Mouse (Mus musculus) midbrain, embryonic 13.5 days (tissue): ENCODE results near the gene Xkr7. TPM values are rescaled to one million over a fixed set of nuclear protein-coding genes. Genes with fewer than 3 reads are reported as not detected.

Source experiments
- ATAC-seq: fragments of 200-750 bp; cut with Nextera tagmentation; 2 replicates; pipeline ENCODE4 v1.8.0; 2017; ENCODE audit warnings: mild to moderate bottlenecking, moderate TSS enrichment, moderate library complexity
- H3K27ac ChIP-seq: fragments of 300-500 bp; sonication (generic); 2 replicates; pipeline ENCODE4 v1.5.1; 2015; ENCODE audit warnings: inconsistent platforms, mild to moderate bottlenecking, moderate library complexity
- H3K27me3 ChIP-seq: fragments of 300-500 bp; sonication (generic); 2 replicates; pipeline ENCODE4 v1.6.1; 2015; ENCODE audit warnings: mild to moderate bottlenecking, inconsistent platforms
- H3K36me3 ChIP-seq: fragments of 300-500 bp; sonication (generic); 2 replicates; pipeline ENCODE4 v1.6.1; 2015; ENCODE audit warnings: mild to moderate bottlenecking, inconsistent platforms
- H3K4me1 ChIP-seq: fragments of 300-500 bp; sonication (generic); replicated peaks from 2 replicates; pipeline ENCODE4 v1.6.1; 2015; ENCODE audit warnings: inconsistent platforms
- H3K4me2 ChIP-seq: fragments of 300-500 bp; sonication (generic); replicated peaks from 2 replicates; pipeline ENCODE4 v1.6.1; 2015; ENCODE audit warnings: moderate library complexity, mild to moderate bottlenecking, inconsistent platforms
- H3K4me3 ChIP-seq: fragments of 300-500 bp; sonication (generic); replicated peaks from 2 replicates; pipeline ENCODE4 v1.5.1; 2015; ENCODE audit warnings: mild to moderate bottlenecking, inconsistent platforms
- H3K9ac ChIP-seq: fragments of 300-500 bp; sonication (generic); replicated peaks from 2 replicates; pipeline ENCODE4 v1.6.1; 2015; ENCODE audit warnings: mild to moderate bottlenecking, inconsistent platforms
- H3K9me3 ChIP-seq: fragments of 300-500 bp; sonication (generic); 2 replicates; pipeline ENCODE4 v1.6.1; 2016; ENCODE audit warnings: mild to moderate bottlenecking, inconsistent platforms
- WGBS: fragments of 180-500 bp; shearing (Covaris S2); methylation state at CpG from one replicate; pipeline ENCODE4 v1.1.7; 2015; 5-methylcytosine and 5-hydroxymethylcytosine counted together
- polyA plus RNA-seq: library from polyadenylated mRNA; unstranded; fragments of >200 nt; fragmentation: Nextera tagmentation; extraction: Ambion mirVana; gene quantifications from 2 replicates; pipeline ENCODE4 v1.2.1, GENCODE M21; 2015

Gene Xkr7
- polyA plus RNA-seq, 1 experiment from 2014 or later: 2.0 TPM

GRCm38 (mm10) chr2:153043886-153044285, 12.2 kb downstream of the Xkr7 start:
- 68% methylated on average over 3 of the region's 3 CpGs for WGBS
- no peak for ATAC-seq
- no peaks in the 10 kb centered on the region for H3K36me3 ChIP-seq
- H3K27me3 ChIP-seq: no peaks in the 10 kb centered on the region
- H3K27ac ChIP-seq: no peak overlapping the region
- H3K4me3 ChIP-seq: no peak overlapping the region
- no peak overlapping the region for H3K4me2 ChIP-seq
- no peaks in the 10 kb centered on the region for H3K9me3 ChIP-seq
- peaks cover 24% of the 10 kb centered on the region for H3K4me1 ChIP-seq
- no peak overlapping the region for H3K9ac ChIP-seq

- H3K4me2 ChIP-seq: no peak overlapping the region; the same call in 1 of the 2 replicates
- H3K9me3 ChIP-seq: no peaks in the 10 kb centered on the region
- H3K9ac ChIP-seq: 0 out of 2 replicates have a peak overlapping the region, but pooled peaks have one; percentile 19
- H3K36me3 ChIP-seq: no peaks in the 10 kb centered on the region
- peak; percentile 31 for ATAC-seq
- WGBS: 36% methylated on average over 8 of the region's 8 CpGs
- H3K4me3 ChIP-seq: no peak overlapping the region
- H3K27me3 ChIP-seq: peaks cover 7% of the 10 kb centered on the region; the same call in 1 of the 2 replicates
- H3K27ac ChIP-seq: peak overlapping the region; percentile 73
- peaks cover 35% of the 10 kb centered on the region for H3K4me1 ChIP-seq
These were observed 14.2 kb downstream of the Xkr7 start for GRCm38 (mm10) chr2:153045884-153046299.

GRCm38 (mm10) chr2:153047828-153048465, 16.3 kb downstream of the Xkr7 start:
- WGBS: 40% methylated on average over 17 of the region's 17 CpGs
- Histone ChIP-seq H3K9me3 (no peaks in the 10 kb centered on the region), H3K4me2 (no peak overlapping the region), H3K4me3 (no peak overlapping the region), H3K4me1 (peaks cover 39% of the 10 kb centered on the region), H3K9ac (no peak overlapping the region), H3K36me3 (no peaks in the 10 kb centered on the region), H3K27me3 (peaks cover 27% of the 10 kb centered on the region), H3K27ac (0 out of 2 replicates have a peak overlapping the region, but pooled peaks have one; percentile 27)
- ATAC-seq: no peak

DNA sequence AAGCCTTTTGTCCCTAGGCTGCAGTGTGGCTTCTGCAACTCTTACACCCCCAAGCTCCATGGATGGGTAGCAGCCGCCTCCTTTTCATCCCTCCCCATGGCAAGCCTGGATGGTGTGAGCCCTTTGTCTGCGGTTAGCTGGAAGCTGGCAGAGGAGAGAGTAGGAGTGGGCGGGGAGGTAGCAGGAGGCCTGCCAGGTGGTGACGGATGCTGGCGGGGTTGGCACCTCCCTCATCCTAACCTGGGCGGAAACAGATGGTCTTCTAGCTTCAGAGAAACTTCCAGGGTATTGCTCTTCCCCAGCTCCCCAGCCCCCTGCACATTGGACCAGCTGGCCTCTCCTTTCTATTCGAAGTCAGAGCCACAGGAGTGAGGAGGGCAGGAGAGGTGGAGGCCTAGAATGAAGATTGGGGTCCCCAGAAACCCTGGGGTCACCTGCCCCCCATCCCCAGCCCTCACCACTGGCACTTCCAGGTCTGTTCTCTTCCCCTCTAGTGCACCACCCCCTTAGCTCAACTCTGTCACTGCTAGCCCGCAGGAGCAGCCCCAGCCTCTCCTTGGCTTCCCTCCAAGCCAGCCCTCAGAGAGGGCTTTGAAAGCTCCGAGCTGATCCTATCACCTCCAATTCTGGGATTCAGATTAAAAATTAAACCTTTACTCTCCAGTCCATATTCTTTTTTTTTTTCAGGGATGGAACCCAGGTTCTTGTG, 17.8 kb downstream of the Xkr7 start:
- Histone ChIP-seq H3K9ac (0 out of 2 replicates have a peak overlapping the region, but pooled peaks have one; percentile 32), H3K27me3 (peaks cover 32% of the 10 kb centered on the region), H3K27ac (peak overlapping the region; percentile 27), H3K4me2 (no peak overlapping the region), H3K4me1 (peaks cover 39% of the 10 kb centered on the region), H3K36me3 (peaks cover 7% of the 10 kb centered on the region), H3K4me3 (no peak overlapping the region), H3K9me3 (no peaks in the 10 kb centered on the region)
- ATAC-seq: peak; percentile 76
- WGBS: 41% methylated on average over 9 of the region's 9 CpGs

DNA sequence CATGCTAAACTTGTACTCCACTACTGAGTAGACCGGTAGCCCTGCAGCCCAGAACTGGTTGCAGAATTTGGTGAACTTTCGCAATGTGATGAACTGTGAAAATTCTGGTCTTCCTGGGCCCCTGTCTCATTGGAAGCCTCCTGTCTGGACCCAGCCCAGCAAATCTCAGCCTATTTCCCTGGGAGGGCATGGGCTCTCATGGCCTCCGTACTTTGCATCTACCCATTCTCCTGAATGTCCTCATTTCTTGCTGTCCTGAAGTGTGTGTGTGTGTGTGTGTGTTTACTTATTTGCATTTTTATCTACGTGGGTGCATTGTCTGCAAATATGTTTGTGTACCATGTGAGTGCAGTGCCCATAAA, 18.3 kb downstream of the Xkr7 start:
- Histone ChIP-seq H3K9me3 (no peaks in the 10 kb centered on the region), H3K27me3 (peaks cover 32% of the 10 kb centered on the region), H3K36me3 (peaks cover 12% of the 10 kb centered on the region), H3K4me1 (peaks cover 39% of the 10 kb centered on the region), H3K4me3 (no peak overlapping the region), H3K27ac (peak overlapping the region; percentile 27), H3K4me2 (no peak overlapping the region), H3K9ac (no peak overlapping the region)
- ATAC-seq: no peak
- 81% methylated on average over 4 of the region's 4 CpGs for WGBS

DNA sequence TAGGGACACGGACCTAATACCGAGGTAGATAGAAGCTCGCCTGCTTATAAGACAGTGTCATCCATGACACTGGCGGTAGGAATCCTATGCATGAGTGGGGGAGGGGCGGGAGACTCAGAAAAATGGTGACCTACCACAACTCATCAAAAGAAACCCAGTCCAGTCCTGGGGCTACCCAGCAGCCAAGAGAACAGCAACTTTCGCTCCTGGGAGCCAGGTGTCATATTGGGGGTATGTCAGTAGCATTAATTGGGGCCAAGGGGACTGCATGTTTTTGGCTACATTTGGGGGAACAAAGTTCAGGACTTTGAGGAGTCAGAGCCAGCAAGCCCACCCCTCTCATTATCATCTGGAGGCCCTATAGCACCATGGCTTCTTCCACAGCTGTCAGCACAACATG, 19.4 kb downstream of the Xkr7 start:
- Histone ChIP-seq H3K9me3 (no peaks in the 10 kb centered on the region), H3K27ac (no peak overlapping the region), H3K36me3 (peaks cover 18% of the 10 kb centered on the region), H3K4me3 (no peak overlapping the region), H3K9ac (no peak overlapping the region; the same call in 1 of the 2 replicates), H3K27me3 (peaks cover 32% of the 10 kb centered on the region), H3K4me1 (peaks cover 32% of the 10 kb centered on the region), H3K4me2 (no peak overlapping the region)
- WGBS: 83% methylated on average over 6 of the region's 6 CpGs
- ATAC-seq: no peak

GRCm38 (mm10) chr2:153051537-153051936, 19.9 kb downstream of the Xkr7 start:
- Histone ChIP-seq H3K27me3 (peaks cover 32% of the 10 kb centered on the region), H3K9me3 (no peaks in the 10 kb centered on the region), H3K4me2 (no peak overlapping the region), H3K4me3 (no peak overlapping the region), H3K27ac (no peak overlapping the region), H3K4me1 (peaks cover 29% of the 10 kb centered on the region), H3K36me3 (peaks cover 20% of the 10 kb centered on the region), H3K9ac (no peak overlapping the region; the same call in 1 of the 2 replicates)
- 82% methylated on average over 9 of the region's 9 CpGs for WGBS
- ATAC-seq: no peak

GRCm38 (mm10) chr2:153052700-153053351, 21.2 kb downstream of the Xkr7 start:
- Histone ChIP-seq H3K36me3 (peaks cover 27% of the 10 kb centered on the region), H3K27ac (no peak overlapping the region), H3K4me2 (no peak overlapping the region), H3K9ac (no peak overlapping the region), H3K9me3 (no peaks in the 10 kb centered on the region), H3K4me3 (no peak overlapping the region), H3K4me1 (peaks cover 22% of the 10 kb centered on the region), H3K27me3 (peaks cover 32% of the 10 kb centered on the region)
- WGBS: 11% methylated on average over 30 of the region's 30 CpGs
- no peak for ATAC-seq

- peaks cover 27% of the 10 kb centered on the region for H3K36me3 ChIP-seq
- no peak overlapping the region for H3K4me2 ChIP-seq
- WGBS: 92% methylated on average over 8 of the region's 8 CpGs
These were observed 22.2 kb downstream of the Xkr7 start for GRCm38 (mm10) chr2:153053896-153054295.

DNA sequence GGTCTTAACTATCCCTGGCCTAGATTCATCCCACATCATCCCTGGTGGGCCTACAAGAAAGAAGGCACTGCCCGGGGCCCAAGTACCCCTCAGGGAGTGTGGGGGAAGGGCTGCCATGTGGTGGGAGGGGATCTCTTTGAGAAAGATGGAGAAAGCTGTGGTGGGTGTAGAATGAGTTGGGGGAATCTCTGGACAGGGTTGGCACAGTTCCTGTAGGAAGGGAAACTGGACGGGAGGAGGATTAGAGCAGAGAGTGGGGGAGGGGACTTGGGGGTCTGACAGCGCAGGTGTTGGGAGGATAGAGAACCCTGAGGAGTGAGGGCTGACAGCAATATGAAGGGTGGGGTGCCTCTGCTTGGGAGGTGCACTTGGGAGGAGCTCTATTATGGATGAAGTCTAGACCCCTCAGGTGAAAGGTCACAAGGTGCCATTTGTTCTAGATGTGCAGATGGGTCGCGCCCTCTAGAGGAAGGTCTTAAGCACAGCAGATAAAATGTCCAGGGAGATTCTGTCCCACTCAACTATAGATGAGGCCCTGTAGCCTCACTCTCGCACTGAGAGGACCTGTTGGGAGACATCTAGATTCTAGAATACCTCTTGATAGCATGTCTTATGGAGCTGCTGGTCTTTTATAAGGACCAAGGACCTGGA, 23.7 kb downstream of the Xkr7 start:
- 61% methylated on average over 6 of the region's 6 CpGs for WGBS
- no peak for ATAC-seq
- Histone ChIP-seq H3K9ac (no peak overlapping the region), H3K27me3 (peaks cover 30% of the 10 kb centered on the region), H3K36me3 (peaks cover 28% of the 10 kb centered on the region), H3K9me3 (no peaks in the 10 kb centered on the region), H3K4me2 (no peak overlapping the region), H3K27ac (no peak overlapping the region), H3K4me1 (0 out of 2 replicates have a peak, but pooled peaks cover 4% of the 10 kb centered on the region), H3K4me3 (no peak overlapping the region)

More at GRCm38 (mm10) chr2:153053896-153054295, 22.2 kb downstream of the Xkr7 start:
- Histone ChIP-seq H3K9me3 (no peaks in the 10 kb centered on the region), H3K4me3 (no peak overlapping the region), H3K4me1 (peaks cover 14% of the 10 kb centered on the region), H3K27ac (no peak overlapping the region), H3K9ac (no peak overlapping the region), H3K27me3 (peaks cover 32% of the 10 kb centered on the region)
- ATAC-seq: no peak

- ATAC-seq: no peak
- Histone ChIP-seq H3K27ac (no peak overlapping the region), H3K4me3 (no peak overlapping the region), H3K9ac (no peak overlapping the region), H3K36me3 (peaks cover 31% of the 10 kb centered on the region), H3K27me3 (peaks cover under 1% of the 10 kb centered on the region; the same call in 1 of the 2 replicates), H3K9me3 (no peaks in the 10 kb centered on the region), H3K4me2 (no peak overlapping the region), H3K4me1 (no peaks in the 10 kb centered on the region)
- 77% methylated on average over 4 of the region's 4 CpGs for WGBS
These were observed 26.7 kb downstream of the Xkr7 start for GRCm38 (mm10) chr2:153058365-153058764.
